Mouse (Mus musculus): Measurements from ENCODE around the gene Cbfb. TPM values are rescaled to one million over a fixed set of nuclear protein-coding genes. Genes with fewer than 3 reads are reported as not detected.
A peak's percentile ranks its signal among the peaks of the same experiment; 100 is the strongest.

Gene Cbfb
- polyA plus RNA-seq, 1 experiment from 2014 or later = 51.8 TPM

- H3K4me1 ChIP-seq = peaks cover 34% of the 10 kb centered on the region
- H3K27ac ChIP-seq = no peak overlapping the region
- H3K4me3 ChIP-seq = peak overlapping the region; percentile 52
- H3K36me3 ChIP-seq (replicated peaks) = no peaks in the 10 kb centered on the region
- WGBS = 2% methylated on average over 55 of the region's 55 CpGs
- peaks cover 98% of the 10 kb centered on the region for H3K27me3 ChIP-seq (ENCODE audit: poor library complexity, severe bottlenecking)
- H3K9me3 ChIP-seq = peaks cover 6% of the 10 kb centered on the region; the same call in 1 of the 2 replicates
- peak; percentile 69 for DNase-seq (ENCODE audit: extremely low spot score, low spot score)
Measured at GRCm38 (mm10) chr8:105258911-105259720, 88.6 kb downstream of the Cbfb start.

DNA sequence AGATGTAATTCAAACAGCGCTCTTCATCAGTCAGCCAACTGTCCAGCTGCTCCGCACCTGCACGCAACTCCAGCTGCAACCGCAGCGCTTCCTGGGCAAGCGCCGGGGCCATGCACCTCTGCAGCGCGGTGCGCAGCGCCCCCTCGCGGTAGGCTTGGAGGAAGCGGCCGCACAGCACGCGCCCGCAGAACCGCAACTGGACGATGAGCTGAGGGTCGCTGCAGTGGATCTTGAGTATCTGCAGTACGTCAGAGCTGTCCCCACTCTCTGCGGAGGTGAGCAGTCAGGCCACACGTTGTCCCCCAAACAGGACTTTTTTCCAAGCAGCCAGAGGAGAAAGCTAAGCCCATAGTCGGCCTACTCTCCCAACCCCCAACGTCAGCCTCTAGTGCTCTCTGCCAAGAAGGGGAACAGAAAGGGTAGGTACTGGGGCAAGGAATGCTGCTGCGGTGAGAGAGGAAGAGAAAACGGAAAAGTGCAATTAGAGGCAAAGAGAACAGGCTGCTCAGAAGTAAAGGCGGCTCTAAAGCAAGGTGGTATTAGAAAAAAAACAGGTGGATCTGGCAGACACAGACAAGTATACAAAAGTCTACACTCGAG is 89.3 kb downstream of the Cbfb start:
- Histone ChIP-seq H3K27ac (no peak overlapping the region), H3K4me3 (peak overlapping the region; percentile 52), H3K27me3 (ENCODE audit: poor library complexity, severe bottlenecking) (peaks cover 100% of the 10 kb centered on the region), H3K9me3 (peaks cover 6% of the 10 kb centered on the region; the same call in 1 of the 2 replicates), H3K36me3 (replicated peaks) (no peaks in the 10 kb centered on the region), H3K4me1 (peaks cover 34% of the 10 kb centered on the region)
- WGBS = 4% methylated on average over 30 of the region's 30 CpGs
- DNase-seq (ENCODE audit: extremely low spot score, low spot score) = peak; percentile 83

- Histone ChIP-seq H3K36me3 (replicated peaks) (no peaks in the 10 kb centered on the region), H3K9me3 (peaks cover 6% of the 10 kb centered on the region; the same call in 1 of the 2 replicates), H3K27ac (no peak overlapping the region), H3K27me3 (ENCODE audit: poor library complexity, severe bottlenecking) (peaks cover 100% of the 10 kb centered on the region), H3K4me3 (no peak overlapping the region), H3K4me1 (peaks cover 32% of the 10 kb centered on the region)
- 65% methylated on average over 7 of the region's 7 CpGs for WGBS
- no peak for DNase-seq (ENCODE audit: extremely low spot score, low spot score)
Measured at GRCm38 (mm10) chr8:105260371-105261099, 90.1 kb downstream of the Cbfb start.

- 84% methylated on average over 12 of the region's 12 CpGs for WGBS
- peaks cover 100% of the 10 kb centered on the region for H3K27me3 ChIP-seq (ENCODE audit: poor library complexity, severe bottlenecking)
- H3K9me3 ChIP-seq = peaks cover 10% of the 10 kb centered on the region
- peaks cover 32% of the 10 kb centered on the region for H3K4me1 ChIP-seq
- DNase-seq (ENCODE audit: extremely low spot score, low spot score) = no peak
- no peak overlapping the region for H3K27ac ChIP-seq
- H3K4me3 ChIP-seq = no peak overlapping the region
- H3K36me3 ChIP-seq (replicated peaks) = no peaks in the 10 kb centered on the region
Measured at GRCm38 (mm10) chr8:105261326-105261980, 91.0 kb downstream of the Cbfb start.

DNA sequence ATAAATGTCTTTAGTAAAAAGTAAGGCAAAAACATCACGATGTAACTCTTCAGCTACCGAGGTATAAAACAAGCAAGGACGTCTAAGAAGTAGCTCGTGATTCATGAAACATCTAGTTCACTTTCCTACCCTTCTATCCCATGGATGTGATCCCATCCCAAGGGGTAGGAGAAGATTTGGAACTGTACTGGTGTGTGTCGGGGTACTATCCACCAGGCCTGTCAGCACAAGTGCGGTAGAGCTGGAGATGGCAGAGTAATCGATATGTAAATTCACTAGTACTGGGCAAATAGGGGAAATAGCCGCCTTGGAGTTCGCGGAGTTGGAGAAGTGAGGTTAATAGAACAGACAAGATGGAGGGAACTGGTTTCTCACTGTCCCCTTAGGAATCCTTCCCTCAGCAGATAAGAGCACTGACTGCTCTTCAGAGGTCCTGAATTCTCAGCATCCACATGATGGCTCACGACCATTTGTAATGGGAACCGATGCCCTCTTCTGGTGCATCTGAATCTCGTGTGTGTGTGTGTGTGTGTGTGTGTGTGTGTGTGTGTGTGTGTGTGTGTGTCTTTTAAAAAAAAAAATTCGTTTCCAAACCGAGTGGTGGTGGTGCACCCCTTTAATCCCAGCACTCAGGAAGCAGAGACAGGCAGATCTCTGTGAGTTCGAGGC is 92.9 kb downstream of the Cbfb start:
- Histone ChIP-seq H3K4me3 (peak overlapping the region; percentile 62; the same call in 1 of the 2 replicates), H3K4me1 (peaks cover 41% of the 10 kb centered on the region), H3K9me3 (peaks cover 11% of the 10 kb centered on the region), H3K36me3 (replicated peaks) (no peaks in the 10 kb centered on the region), H3K27ac (no peak overlapping the region), H3K27me3 (ENCODE audit: poor library complexity, severe bottlenecking) (peaks cover 100% of the 10 kb centered on the region)
- 38% methylated on average over 16 of the region's 16 CpGs for WGBS
- DNase-seq (ENCODE audit: extremely low spot score, low spot score) = no peak

- Histone ChIP-seq H3K9me3 (peaks cover 11% of the 10 kb centered on the region), H3K4me1 (peaks cover 41% of the 10 kb centered on the region), H3K27ac (peak within 1 kb of the TSS; percentile 27; the same call in 1 of the 2 replicates), H3K27me3 (ENCODE audit: poor library complexity, severe bottlenecking) (peaks cover 100% of the 10 kb centered on the region), H3K4me3 (peak within 1 kb of the TSS; percentile 62), H3K36me3 (replicated peaks) (no peaks in the 10 kb centered on the region)
- peak; percentile 69 for DNase-seq (ENCODE audit: extremely low spot score, low spot score)
- 1% methylated on average over 54 of the region's 54 CpGs for WGBS
Measured at GRCm38 (mm10) chr8:105264024-105264982, 93.8 kb downstream of the Cbfb start, which contains the start of the genes Tradd and Fbxl8. Tradd (minus strand) TSS chr8:105264609. Fbxl8 (plus strand) TSS chr8:105264648.

DNA sequence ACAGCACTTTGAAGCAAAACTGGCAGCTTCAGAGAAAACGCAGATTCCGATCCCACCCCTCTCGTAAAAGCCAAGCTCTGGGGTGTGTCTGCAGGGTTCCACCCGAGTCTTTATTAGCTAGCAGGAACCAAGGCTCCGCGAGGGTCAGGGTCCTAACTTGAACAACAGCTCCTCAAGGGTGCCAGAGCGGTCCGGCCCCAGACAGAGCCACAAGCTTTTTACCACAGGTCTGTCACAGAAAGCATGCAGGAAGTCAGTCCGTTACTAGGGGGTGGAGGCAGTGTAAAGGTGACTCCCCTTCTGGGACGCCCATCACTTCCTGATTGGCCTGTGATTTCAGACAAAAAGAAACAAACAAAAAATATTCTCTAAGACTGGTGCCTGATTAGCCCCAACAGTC is 94.7 kb downstream of the Cbfb start:
- peaks cover 11% of the 10 kb centered on the region for H3K9me3 ChIP-seq
- H3K4me1 ChIP-seq = peaks cover 43% of the 10 kb centered on the region
- WGBS = 16% methylated on average over 10 of the region's 10 CpGs
- H3K36me3 ChIP-seq (replicated peaks) = no peaks in the 10 kb centered on the region
- peaks cover 100% of the 10 kb centered on the region for H3K27me3 ChIP-seq (ENCODE audit: poor library complexity, severe bottlenecking)
- H3K27ac ChIP-seq = no peak overlapping the region
- no peak for DNase-seq (ENCODE audit: extremely low spot score, low spot score)
- H3K4me3 ChIP-seq = peak overlapping the region; percentile 62

DNA sequence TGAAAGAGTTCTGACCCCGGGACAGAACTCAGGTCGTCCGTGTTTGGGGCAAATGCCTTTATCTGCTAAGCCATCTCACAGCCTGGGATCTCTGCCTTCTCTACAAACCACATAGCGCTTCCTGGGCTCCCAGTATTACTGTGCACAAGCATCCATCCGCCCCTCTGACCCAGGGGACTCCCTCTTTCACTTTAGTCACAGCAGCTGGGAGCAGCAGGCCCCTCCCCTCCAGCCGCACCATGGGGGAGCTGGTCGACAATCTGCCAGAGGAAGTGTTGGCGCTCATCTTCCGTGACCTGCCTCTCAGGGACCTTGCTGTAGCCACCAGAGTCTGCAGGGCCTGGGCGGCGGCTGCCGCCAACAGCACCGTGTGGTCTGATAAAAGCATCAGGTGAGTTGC is 96.3 kb downstream of the Cbfb start:
- WGBS = 7% methylated on average over 13 of the region's 13 CpGs
- Histone ChIP-seq H3K9me3 (peaks cover 7% of the 10 kb centered on the region), H3K27ac (no peak overlapping the region), H3K4me3 (no peak overlapping the region; the same call in 1 of the 2 replicates), H3K4me1 (peaks cover 58% of the 10 kb centered on the region), H3K36me3 (replicated peaks) (no peaks in the 10 kb centered on the region), H3K27me3 (ENCODE audit: poor library complexity, severe bottlenecking) (peaks cover 100% of the 10 kb centered on the region)
- DNase-seq (ENCODE audit: extremely low spot score, low spot score) = no peak

Other genes starting within 250 kb of the Cbfb start
- not detected in 2 replicates for gene Ces2e, start 244.4 kb upstream of the Cbfb start, polyA plus RNA-seq (2016; fragmentation: Nextera tagmentation; extraction: Ambion mirVana)
- not detected in 2 replicates for gene Ces2f, start 223.3 kb upstream of the Cbfb start, polyA plus RNA-seq (2016; fragmentation: Nextera tagmentation; extraction: Ambion mirVana)
- gene Ces2g, start 209.0 kb upstream of the Cbfb start, polyA plus RNA-seq (2016; fragmentation: Nextera tagmentation; extraction: Ambion mirVana) = not detected in 2 replicates
- not detected in 2 replicates for gene Ces2h, start 169.8 kb upstream of the Cbfb start, polyA plus RNA-seq (2016; fragmentation: Nextera tagmentation; extraction: Ambion mirVana)
- not detected in 2 replicates for gene Ces3a, start 122.1 kb upstream of the Cbfb start, polyA plus RNA-seq (2016; fragmentation: Nextera tagmentation; extraction: Ambion mirVana)
- gene Ces3b, start 86.9 kb upstream of the Cbfb start, polyA plus RNA-seq (2016; fragmentation: Nextera tagmentation; extraction: Ambion mirVana) = not detected in 2 replicates
- not detected in 2 replicates for gene Ces4a, start 38.9 kb upstream of the Cbfb start, polyA plus RNA-seq (2016; fragmentation: Nextera tagmentation; extraction: Ambion mirVana)
- gene D230025D16Rik, start 54.5 kb downstream of the Cbfb start, polyA plus RNA-seq (2016; fragmentation: Nextera tagmentation; extraction: Ambion mirVana) = 23.0 and 24.4 TPM in 2 replicates
- gene B3gnt9, start 84.5 kb downstream of the Cbfb start, polyA plus RNA-seq (2016; fragmentation: Nextera tagmentation; extraction: Ambion mirVana) = 1.4 and 2.1 TPM in 2 replicates
- gene Tradd, start 93.9 kb downstream of the Cbfb start, polyA plus RNA-seq (2016; fragmentation: Nextera tagmentation; extraction: Ambion mirVana) = 13.4 and 13.9 TPM in 2 replicates
- gene Fbxl8, start 94.0 kb downstream of the Cbfb start, polyA plus RNA-seq (2016; fragmentation: Nextera tagmentation; extraction: Ambion mirVana) = 0.55 and 0.91 TPM in 2 replicates
- gene Hsf4, start 99.1 kb downstream of the Cbfb start, polyA plus RNA-seq (2016; fragmentation: Nextera tagmentation; extraction: Ambion mirVana) = not detected in 2 replicates
- 0.57 and 0.99 TPM in 2 replicates for gene Nol3, start 105.5 kb downstream of the Cbfb start, polyA plus RNA-seq (2016; fragmentation: Nextera tagmentation; extraction: Ambion mirVana)
- gene 4931428F04Rik, start 119.2 kb downstream of the Cbfb start, polyA plus RNA-seq (2016; fragmentation: Nextera tagmentation; extraction: Ambion mirVana) = 16.5 and 19.8 TPM in 2 replicates
- 11.5 and 11.6 TPM in 2 replicates for gene Exoc3l, start 125.4 kb downstream of the Cbfb start, polyA plus RNA-seq (2016; fragmentation: Nextera tagmentation; extraction: Ambion mirVana)
- 136 and 144 TPM in 2 replicates for gene E2f4, start 127.0 kb downstream of the Cbfb start, polyA plus RNA-seq (2016; fragmentation: Nextera tagmentation; extraction: Ambion mirVana)
- gene Elmo3, start 134.9 kb downstream of the Cbfb start, polyA plus RNA-seq (2016; fragmentation: Nextera tagmentation; extraction: Ambion mirVana) = 1.8 and 1.9 TPM in 2 replicates
- 1.4 TPM in 2 replicates for gene Lrrc29, start 155.6 kb downstream of the Cbfb start, polyA plus RNA-seq (2016; fragmentation: Nextera tagmentation; extraction: Ambion mirVana)
- 95.3 and 96.6 TPM in 2 replicates for gene Tmem208, start 155.7 kb downstream of the Cbfb start, polyA plus RNA-seq (2016; fragmentation: Nextera tagmentation; extraction: Ambion mirVana)
- gene Fhod1, start 177.3 kb downstream of the Cbfb start, polyA plus RNA-seq (2016; fragmentation: Nextera tagmentation; extraction: Ambion mirVana) = 2.1 and 2.2 TPM in 2 replicates
- 5.2 and 5.5 TPM in 2 replicates for gene Slc9a5, start 178.2 kb downstream of the Cbfb start, polyA plus RNA-seq (2016; fragmentation: Nextera tagmentation; extraction: Ambion mirVana)
- 0.64 and 1.1 TPM in 2 replicates for gene Plekhg4, start 202.6 kb downstream of the Cbfb start, polyA plus RNA-seq (2016; fragmentation: Nextera tagmentation; extraction: Ambion mirVana)
- gene Kctd19, start 242.8 kb downstream of the Cbfb start, polyA plus RNA-seq (2016; fragmentation: Nextera tagmentation; extraction: Ambion mirVana) = not detected in 2 replicates
- 0.36 and 0.93 TPM in 2 replicates for gene Lrrc36, start 242.9 kb downstream of the Cbfb start, polyA plus RNA-seq (2016; fragmentation: Nextera tagmentation; extraction: Ambion mirVana)

All from forebrain, embryonic 10.5 days (tissue).